Mouse (Mus musculus): ENCODE data around the gene Acsf3.

- no peak for TF ChIP-seq POLR2A (IDR thresholded peaks at IDR 0.05; ENCODE audit: insufficient read depth, low read depth, low read length)
- TF ChIP-seq CTCF (IDR thresholded peaks at IDR 0.05; ENCODE audit: insufficient read depth, low read depth, low read length): no peak
Observed at GRCm38 (mm10) chr8:122807907-122808306, 32.6 kb downstream of the Acsf3 start.

Measured in olfactory bulb, adult 2 months (tissue).